Mouse (Mus musculus) embryonic facial prominence, embryonic 10.5 days (tissue): ENCODE results near the gene Larp4b. TPM values are rescaled to one million over a fixed set of nuclear protein-coding genes. Genes with fewer than 3 reads are reported as not detected.

Experiments
- polyA plus RNA-seq: library from polyadenylated mRNA; unstranded; fragments of >200 nt; fragmentation: Nextera tagmentation; extraction: Ambion mirVana; gene quantifications from 2 replicates; pipeline ENCODE4 v1.2.1, GENCODE M21; 2016

The Larp4b gene
- polyA plus RNA-seq, 1 experiment from 2014 or later: 34.3 TPM

Other genes with a start within 250 kb of the Larp4b start
- 28.3 and 29.8 TPM in 2 replicates for gene Wdr37, start 222.0 kb upstream of the Larp4b start, polyA plus RNA-seq
- 115 and 137 TPM in 2 replicates for gene Idi1, start 208.4 kb upstream of the Larp4b start, polyA plus RNA-seq
- gene Gm9745, start 145.7 kb upstream of the Larp4b start, polyA plus RNA-seq: not detected in 2 replicates
- not detected in 2 replicates for gene Idi2, start 141.0 kb upstream of the Larp4b start, polyA plus RNA-seq
- gene Gtpbp4, start 97.8 kb upstream of the Larp4b start, polyA plus RNA-seq: 118 and 120 TPM in 2 replicates
- 4.6 and 4.7 TPM in 2 replicates for gene Dip2c, start 182.6 kb downstream of the Larp4b start, polyA plus RNA-seq